Mouse (Mus musculus): ENCODE data around the gene Vsir.

Vsir gene

DNA sequence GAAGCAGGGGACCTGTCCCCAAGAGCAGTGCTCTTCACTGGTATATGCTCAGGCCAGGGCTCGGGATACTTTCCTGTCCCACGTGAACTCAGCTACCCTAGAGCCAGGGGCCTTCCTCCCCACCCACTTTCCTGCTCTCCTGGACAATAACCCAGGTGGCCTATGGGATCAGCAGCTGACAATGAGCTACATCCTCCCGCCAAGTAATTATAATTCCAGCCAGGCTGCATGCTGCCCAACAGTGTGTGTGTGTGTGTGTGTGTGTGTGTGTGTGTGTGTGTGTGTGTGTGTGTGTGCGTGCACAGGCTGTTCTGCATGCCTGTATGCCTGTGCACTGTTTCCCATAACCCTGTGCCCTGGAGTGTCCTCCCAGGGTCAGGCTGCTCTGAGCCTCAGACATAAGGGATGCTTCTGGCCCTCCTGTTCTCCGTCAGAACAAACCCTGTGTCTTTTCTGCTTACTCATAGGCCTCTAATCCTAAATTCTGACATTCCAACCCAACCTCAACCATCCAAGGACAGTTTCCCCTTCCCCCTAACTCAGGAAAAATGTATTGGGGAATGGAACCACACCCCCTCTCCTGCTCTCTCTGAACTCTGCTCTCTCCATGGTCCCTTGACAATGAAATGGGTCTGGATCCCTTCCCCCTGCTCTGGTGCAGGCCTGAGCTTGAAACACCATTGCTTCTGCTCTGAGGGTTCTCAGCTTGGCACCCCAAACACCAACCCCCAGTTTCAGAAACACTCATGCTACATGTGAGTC is 6.8 kb downstream of the Vsir start:
- DNase-seq (ENCODE audit: low read depth, low spot score), result no peak

DNA sequence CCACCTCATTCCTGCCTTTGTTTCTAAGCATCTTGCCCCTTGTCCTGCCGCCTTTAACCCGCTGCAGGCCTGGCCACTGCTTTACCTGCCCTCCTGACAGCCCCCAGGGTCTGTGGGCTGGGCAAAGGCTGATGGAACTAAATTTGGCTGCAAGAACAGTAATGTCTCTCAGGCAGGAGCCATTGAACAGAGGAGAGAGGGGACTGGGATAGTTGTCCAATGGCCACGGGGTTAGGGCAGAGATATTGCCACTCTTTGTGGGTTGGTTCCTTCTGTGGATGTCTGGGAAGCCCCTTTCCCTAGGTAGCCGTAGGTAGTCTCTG is 7.3 kb downstream of the Vsir start:
- no peak for DNase-seq (ENCODE audit: low read depth, low spot score)

DNA sequence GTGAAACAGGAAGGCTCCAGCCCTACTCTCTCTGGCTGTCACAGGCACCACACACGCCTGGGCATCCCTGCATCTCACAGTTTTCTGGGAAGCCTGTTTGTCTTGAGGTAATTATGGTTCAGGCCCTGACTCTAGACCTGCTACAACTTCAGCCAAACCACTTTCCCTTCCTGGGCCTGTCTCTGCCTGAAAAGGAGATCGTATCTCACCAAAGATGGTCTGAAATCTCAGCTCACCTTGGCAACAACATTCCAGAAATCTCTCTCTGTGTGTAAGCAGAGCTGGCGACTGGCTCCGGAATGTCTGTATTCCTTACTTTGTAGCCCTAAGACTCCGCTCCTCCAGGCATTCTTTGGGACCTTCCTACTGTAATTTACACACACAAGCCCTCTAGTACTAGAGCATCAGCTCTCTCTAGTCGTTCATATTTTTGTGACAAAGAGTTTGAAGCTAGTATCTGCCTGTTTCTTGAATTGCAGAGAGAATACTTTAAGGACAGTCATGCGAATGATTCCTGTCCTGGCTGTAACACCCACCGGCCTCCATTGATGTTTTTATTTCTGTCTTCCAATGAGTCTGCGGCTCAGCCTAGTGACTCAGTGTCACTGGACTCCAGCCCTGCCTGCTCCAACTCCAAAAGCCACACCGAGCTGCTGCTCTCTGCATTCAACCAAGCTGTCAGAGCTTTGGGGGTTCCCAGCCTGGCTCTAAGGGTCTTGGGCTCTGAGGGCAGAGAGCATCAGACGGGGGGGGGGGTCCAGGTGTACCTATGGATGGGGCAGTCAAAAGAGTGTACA is 8.4 kb downstream of the Vsir start:
- DNase-seq (ENCODE audit: low read depth, low spot score), result no peak

DNA sequence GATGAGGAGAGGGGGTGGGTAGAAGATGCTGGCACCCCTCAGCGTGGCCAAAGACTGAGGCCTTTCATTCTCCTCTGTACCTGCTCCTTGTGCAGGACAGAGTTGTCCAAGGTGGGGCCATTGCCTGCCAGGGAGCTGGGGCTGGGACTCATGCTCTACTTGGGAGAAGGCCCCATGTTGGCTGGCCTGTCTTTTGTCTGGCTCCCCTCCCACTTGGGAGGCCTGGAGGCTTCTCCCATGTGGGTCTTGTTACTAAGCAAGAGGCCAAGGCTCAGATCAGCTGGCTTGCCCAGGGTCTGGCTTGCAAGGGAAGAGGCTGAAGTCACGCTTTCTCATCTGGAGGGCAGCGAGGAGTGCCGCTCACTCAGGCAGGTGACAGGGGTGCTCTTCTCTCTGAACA is 10.8 kb downstream of the Vsir start:
- no peak for DNase-seq (ENCODE audit: low read depth, low spot score)

DNA sequence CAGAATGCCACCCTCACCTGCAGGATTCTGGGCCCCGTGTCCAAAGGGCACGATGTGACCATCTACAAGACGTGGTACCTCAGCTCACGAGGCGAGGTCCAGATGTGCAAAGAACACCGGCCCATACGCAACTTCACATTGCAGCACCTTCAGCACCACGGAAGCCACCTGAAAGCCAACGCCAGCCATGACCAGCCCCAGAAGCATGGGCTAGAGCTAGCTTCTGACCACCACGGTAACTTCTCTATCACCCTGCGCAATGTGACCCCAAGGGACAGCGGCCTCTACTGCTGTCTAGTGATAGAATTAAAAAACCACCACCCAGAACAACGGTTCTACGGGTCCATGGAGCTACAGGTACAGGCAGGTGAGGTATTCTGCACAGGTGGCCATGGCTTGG is 11.2 kb downstream of the Vsir start:
- no peak for DNase-seq (ENCODE audit: low read depth, low spot score)

DNA sequence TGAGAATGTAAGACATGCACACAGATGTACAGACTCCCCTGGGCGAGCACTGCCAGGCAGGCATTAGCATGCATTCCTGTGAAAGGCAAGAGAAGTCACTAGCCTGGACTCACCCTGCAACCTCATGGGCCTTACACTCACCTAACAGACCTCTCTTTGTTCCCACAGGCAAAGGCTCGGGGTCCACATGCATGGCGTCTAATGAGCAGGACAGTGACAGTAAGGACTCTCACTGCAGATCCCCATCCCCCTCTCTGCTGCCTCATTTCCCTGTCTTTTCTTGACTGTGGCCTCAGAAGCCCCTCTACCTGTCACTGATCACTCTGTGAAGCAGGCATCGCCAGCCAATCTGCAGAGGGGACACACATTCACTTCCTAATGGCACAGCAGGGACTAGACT is 12.1 kb downstream of the Vsir start:
- no peak for DNase-seq (ENCODE audit: low read depth, low spot score)

DNA sequence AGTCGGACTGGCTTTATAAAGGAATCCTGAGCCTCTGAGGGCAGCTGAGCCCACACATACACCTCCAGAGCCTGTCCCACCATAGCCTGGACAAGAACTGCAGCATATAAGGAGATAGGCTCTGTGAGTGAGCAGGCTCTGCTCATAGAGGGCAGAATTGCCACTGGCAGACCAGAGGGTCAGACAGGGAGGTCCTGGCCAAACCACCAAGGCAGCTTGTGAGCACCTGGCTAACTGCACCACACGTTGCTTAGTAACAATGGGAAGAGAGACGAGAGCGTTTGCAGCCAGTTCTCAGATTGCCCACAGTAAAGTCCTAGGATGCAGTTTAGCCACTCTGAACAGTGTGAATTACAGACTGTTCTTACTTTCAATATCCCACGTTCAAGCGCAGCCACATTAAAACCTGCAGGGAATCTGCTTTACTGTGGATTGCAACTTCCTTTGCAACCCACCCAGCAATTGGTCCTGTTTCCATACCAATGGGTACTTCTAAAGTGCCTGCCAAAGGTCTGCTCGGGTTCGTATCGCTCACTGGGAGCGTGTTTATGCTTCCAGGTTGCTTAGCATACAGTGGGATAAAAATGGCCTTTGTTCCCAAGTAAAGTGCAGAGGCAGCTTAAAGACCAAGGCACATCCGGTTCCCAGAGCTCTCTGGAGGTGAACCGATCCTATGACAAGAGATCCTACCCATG is 15.1 kb downstream of the Vsir start:
- DNase-seq (ENCODE audit: low read depth, low spot score), result no peak

DNA sequence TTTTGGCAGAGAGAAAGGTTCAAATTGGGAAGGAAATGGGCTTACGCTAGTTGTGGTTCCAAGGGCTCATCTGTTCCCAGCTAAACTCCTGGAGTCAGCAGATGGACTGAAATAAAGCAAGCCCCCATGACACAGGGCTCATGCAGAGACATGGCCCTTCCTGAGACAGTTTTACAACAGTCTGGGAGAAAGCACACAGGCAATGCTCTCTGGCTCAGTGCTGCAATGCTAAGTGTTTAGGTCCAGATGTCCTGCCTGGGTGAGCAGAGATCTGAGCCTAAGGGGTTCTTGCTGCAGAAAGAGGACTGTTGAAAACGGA is 15.6 kb downstream of the Vsir start:
- DNase-seq (ENCODE audit: low read depth, low spot score), result no peak

DNA sequence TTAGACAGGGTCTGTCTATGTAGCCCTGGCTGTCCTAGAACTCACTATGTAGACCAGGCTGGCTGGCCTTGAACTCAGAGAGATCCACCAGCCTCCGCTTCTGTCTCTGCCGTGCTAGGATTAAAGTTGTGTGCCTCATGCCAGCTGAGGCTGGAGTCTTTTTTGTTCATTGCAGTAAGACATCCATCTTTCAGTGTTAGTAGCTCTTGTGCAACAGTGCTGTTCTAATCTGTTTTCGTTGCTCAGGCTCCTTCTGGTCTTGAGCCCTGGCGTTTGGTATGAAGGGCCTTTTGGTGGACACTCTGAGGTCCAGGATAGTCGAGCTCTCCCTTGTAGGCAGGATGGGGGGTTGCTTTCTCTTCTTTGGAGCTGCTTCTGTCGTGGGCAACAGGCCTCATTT is 16.8 kb downstream of the Vsir start:
- no peak for DNase-seq (ENCODE audit: low read depth, low spot score)

DNA sequence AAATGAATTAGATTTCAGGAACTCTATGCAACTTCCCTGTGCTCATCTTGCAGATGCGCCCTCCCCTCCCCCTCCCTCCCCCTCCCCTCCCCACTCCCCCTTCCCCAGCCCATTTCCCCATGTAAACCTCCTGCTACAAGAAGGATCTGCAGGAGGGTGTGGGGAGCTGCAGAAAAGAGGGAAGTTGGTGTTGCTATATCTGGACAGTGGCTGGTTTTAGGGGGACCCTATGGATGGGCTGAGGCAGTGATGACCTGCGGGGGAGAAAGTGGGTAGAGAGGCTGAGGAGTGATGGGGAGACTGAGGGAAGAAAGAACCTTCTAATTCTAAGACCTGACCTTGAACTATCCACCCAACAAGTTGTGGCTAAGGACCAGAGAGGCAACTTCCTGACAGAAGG is 20.5 kb downstream of the Vsir start:
- DNase-seq (ENCODE audit: low read depth, low spot score), result no peak

DNA sequence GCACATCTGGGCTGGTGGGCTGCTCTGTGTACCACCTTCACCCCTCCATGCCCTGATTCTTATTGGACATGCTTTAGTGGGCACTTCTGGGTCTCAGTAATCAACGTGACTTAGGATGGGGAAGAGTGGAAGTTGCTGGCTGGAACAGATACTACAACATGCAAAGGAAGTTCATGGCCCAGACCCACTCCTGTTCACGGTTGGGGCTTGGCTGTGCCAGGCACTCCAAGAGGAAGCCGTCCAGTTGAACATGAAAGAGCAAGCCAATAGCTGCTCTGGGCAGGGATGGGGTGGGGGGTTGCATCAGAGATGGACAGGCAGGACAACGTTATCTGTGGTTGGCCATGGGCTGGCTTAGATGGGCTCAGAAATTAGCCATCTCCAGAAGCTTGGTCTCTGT is 21.3 kb downstream of the Vsir start:
- no peak for DNase-seq (ENCODE audit: low read depth, low spot score)

DNA sequence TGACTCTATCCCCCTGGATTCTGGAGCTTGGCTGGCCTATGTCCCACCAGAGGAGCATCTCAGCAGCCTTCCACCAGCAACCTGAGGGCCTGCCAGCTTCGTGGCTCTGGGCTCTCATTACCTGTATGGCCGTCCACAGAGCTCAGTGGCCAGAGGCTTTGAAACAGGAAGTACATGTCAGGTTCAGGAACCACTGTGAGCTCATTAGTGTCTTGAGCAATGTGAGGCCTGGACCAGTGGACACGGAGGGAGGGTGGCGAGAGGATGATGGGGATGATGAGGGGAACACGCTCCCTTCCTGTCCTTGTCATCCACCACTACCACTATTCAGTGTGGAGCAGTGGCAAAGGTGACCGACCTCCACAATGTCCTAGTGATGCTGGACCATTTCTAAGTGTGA is 22.8 kb downstream of the Vsir start:
- DNase-seq (ENCODE audit: low read depth, low spot score), result no peak

DNA sequence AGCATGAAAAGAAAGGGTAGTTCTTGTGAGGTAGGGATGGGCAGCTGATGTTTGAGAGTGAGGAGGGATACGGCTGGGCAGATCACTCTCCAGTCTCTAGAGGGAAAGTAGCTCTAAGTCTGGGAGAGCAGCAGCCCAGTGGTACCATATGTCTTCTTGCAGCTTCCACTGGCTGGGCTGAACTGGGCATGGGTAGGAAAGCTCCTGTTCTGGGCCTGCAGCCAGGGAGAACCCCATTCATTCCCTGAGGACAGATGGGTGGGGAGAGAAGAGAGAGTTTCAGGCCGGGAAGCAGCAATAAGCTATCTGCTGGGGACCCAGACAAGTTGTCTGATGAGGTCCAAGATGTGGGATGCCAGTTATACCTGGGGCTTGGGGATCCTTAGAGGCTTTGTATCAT is 23.4 kb downstream of the Vsir start:
- no peak for DNase-seq (ENCODE audit: low read depth, low spot score)

DNA sequence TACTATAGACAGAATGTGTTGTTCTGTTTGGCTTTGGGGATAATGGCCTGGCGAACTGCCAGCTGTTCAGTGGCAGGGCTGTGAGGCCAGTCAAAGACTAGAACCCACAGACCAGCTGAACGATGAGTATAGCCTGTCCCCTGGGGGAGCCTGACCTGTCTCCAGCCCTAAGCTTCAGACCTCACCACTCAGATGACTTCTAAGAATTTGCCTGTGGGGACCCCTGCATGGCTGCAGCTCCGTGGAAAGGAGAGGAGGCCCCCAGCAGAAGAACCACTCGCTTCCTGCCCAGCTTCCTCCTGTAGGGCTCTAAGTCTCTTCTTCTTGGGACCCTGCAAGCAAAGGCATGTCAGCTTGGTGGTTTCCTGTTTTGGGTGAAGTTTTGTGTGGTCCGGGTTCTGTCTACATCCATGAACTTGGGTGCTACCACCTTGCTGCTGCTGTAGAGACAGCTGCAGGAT is 24.0 kb downstream of the Vsir start:
- no peak for DNase-seq (ENCODE audit: low read depth, low spot score)

DNA sequence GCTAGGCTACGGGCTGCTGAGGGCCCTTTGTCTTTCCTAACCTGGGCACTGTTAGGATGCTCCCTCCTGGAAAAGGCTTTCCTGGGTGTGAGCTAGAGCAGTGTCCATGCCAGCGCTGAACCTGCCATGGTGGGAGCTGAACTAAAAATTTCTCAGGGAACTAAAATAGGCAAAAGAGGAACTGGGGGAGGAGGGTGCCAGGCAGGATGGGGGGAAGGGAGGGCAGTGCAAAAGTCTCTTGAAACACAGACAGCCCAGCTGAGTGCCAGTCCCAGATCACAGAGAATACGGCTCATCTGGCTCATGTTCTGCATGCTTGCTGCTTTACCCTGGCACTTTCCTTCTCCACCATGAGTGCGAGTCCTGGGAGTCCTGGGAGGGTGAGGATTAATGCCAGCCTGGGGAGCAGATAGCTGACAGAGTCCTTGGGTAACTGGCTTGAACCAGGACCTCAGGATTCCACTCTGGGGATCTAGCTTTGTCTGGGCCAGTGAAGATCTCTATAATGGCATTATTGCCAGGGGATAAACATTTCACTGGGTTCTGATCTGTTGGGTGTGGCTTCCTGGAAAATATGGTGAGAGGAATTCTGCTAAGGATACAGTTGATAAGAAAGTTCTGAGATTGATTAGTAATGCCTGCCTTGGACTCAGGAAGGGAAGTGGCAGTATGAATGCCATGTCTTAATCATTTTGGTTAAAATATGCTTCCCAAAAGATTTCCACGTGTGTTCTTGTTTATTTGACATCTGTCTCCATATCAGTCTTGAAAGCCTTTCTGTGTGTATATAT is 25.1 kb downstream of the Vsir start:
- no peak for DNase-seq (ENCODE audit: low read depth, low spot score)

DNA sequence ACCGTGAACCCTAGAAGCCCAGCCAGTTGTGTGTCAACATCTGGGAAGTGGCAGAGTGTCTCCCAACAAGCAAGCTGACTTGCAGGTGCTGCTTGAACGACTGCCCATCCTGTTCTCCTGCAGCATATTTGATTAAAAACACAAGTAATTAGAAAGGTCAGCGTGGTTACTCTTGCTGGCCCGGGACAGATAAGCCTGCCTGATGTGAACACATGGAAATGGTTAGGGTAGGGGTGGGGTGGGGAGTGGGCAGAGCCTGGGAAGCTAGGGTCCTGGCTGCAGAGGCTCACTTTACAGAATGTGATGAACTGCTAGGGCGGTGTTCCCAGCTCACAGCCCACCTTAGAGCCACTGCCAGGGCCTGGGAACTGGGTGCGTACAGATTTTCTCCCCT is 26.9 kb downstream of the Vsir start:
- DNase-seq (ENCODE audit: low read depth, low spot score), result no peak

DNA sequence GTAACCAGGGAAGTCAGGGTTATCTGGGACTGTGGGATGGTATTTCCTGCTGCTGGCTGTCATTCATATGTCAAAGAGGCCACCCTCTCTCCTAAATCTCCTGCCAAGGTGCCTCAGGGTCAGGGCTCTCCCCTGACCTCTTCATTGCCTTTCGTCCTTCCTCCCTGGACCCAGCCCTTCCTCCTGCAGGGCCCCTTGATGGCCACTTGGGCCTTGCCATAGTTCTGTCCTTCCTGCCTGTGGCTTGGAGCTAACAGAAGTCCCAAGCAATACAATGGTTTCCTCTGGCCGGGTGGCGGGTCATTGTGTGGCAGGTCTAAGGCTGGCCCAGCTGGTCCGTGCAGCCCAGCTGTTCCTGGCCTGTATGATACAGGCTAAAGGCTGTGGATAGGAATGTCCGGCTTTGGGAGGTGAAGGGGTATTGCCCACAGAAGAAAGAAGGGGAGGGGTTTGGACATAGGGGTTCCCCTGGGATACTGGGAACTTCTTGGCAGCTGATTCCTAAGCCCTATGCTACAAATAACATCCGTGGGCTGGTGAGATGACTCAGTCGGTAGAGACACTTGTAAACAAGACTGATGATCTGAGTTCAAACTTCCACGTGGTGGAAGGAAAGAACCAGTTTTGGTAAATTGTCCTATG is 27.4 kb downstream of the Vsir start:
- DNase-seq (ENCODE audit: low read depth, low spot score), result no peak

DNA sequence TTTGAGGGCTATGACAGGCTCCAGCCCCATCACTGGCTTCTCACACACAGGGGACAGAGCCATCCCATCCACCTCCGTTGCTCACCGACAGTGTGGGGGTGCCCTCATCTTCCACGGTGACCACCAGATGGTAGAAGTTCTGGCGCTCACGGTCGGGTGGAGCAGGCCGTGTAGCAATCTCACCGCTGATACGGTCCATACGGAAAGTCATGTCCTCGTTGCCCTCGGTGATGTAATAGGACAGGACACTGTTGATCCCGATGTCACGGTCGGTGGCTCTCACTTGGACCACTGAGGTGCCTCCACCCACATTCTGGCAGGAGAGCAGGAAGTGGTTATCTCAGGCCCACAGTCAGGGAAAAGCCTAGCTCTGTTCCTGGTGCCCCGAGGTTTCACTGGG is 30.1 kb downstream of the Vsir start:
- no peak for DNase-seq (ENCODE audit: low read depth, low spot score)

DNA sequence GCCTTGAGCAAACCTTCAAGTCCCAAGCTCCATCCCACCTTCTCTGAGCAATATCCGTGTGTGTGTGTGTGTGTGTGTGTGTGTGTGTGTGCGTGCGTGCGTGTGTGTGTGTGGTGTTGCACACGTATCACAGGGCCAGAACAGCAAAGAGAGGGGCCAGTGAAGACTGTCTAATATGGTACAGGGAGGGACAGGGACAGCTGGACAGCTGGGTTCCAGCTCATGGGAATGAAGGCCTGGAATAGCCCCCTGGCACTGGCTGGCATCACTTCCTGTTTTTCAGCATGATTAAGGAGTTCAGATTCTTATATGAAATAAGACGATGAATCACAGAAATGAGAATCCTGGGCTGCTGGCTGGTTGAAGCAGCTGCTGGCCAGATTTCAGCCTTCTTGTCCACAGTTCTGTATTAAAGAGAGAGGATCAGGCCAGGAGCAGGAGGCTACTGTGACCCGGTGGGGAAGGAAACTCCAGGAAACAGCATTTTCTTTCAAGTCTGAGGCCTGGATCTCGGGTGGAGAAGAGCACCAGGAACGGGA is 32.8 kb downstream of the Vsir start:
- DNase-seq (ENCODE audit: low read depth, low spot score), result no peak

DNA sequence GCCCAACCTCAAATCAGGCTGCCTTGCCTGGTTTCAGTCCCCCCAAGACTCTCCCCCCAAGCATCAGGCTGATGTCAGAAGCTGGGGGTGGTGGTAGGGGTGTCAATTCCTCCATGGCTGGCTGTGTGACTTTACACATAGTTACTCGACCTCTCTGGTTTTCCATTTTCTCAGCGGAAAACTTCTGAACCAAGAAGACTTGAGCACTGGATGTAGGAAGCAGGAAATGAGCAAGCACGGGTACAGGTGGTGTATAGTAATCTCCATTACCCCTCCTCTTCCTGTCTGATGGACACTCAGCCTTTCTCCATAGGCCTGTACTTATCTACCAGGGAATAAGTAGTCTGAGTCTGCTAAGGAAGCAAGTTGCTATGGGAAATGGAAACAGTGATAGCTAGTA is 33.6 kb downstream of the Vsir start:
- no peak for DNase-seq (ENCODE audit: low read depth, low spot score)

DNA sequence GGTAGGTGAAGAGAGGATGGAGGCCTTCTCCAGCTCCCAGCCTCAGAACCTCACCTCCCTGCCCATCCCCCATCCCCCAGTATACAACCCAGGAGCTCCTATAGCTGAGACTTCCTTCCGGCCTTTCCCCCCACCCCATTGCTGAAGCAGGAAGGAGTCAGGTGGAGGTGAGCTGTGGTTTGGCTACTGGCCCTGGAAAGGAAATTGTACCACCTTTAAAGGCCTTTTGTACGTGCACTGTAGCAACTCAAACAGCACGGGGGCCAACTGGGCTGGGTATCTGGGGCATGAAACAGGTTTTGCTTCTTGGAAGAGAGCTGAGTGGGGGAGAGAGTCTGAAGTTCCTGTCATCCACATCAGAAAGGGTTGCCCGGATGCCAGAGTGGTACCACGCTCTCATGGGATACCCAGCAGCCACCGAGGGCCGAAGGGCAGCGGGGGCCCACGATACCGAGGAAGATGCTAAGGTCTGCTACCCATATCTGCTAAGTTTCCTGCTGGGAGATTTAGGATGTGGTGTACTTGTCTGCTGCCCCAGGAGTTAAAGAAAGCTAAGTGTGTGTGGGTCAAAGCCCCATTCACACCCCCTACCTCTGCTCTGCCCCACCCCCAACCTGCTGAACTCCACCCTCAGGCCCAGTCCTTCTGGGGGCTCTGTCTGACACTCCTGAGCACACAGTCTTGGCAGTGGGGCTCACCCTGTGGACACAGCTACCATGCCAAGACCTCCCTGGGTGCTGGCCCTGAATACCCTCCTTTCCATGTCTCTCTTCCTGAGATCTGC is 34.7 kb downstream of the Vsir start:
- no peak for DNase-seq (ENCODE audit: low read depth, low spot score)
